Comparison of ENCODE assay signal across 19 mouse cellular contexts in genomic region chr13:36284097-36284496, GRCm38 (mm10).
DNase-seq lines count a peak whose midpoint lies in the region; ATAC-seq and TF ChIP-seq lines count a peak whose summit lies in the region.
"Had no signal": no experiment of that assay in that cellular context is flagged by ENCODE, and none has a peak within 500 bp of the region (broad histone marks: within the 10 kb centered on the region; RNA-seq: fewer than 3 reads in every experiment).

No protein-coding gene starts in this region.

- no peak overlapping the region; the same call in 1 of the 2 replicates for H3K9ac ChIP-seq in forebrain, embryonic 11.5 days (ENCODE audit: low read length)
- no peak overlapping the region for H3K9ac ChIP-seq in forebrain, embryonic 14.5 days (ENCODE audit: low read length)
- no peak overlapping the region for H3K9ac ChIP-seq in midbrain, embryonic 11.5 days (ENCODE audit: low read length)
- H3K9ac ChIP-seq: liver, postnatal 0 days had no signal

- no peak overlapping the region for H3K4me2 ChIP-seq in forebrain, embryonic 11.5 days (ENCODE audit: low read depth, low read length, severe bottlenecking)
- no peak overlapping the region for H3K4me2 ChIP-seq in forebrain, embryonic 14.5 days (ENCODE audit: low read length)
- no peak overlapping the region for H3K4me2 ChIP-seq in midbrain, embryonic 11.5 days
- H3K4me2 ChIP-seq: heart, embryonic 11.5 days had no signal

- DNase-seq in layer of hippocampus, adult 2 months (ENCODE audit: low spot score in 2 of 2): no peak
- DNase-seq in layer of hippocampus, adult 18-20 months (ENCODE audit: low spot score in 2 of 2): no peak
- DNase-seq in forebrain, embryonic 11.5 days (ENCODE audit: low spot score): peak; percentile 59
- DNase-seq in forebrain, embryonic 14.5 days (ENCODE audit: low spot score): peak; percentile 62
- DNase-seq in midbrain, embryonic 11.5 days (ENCODE audit: low spot score, missing footprints): no peak
- DNase-seq in cerebellum, adult 8-10 months: no peak
- no peak for DNase-seq in lung, postnatal 36 days
- DNase-seq in ovary, adult 18-20 months (ENCODE audit: low spot score): no peak
- DNase-seq: gastrocnemius, adult 2 months; heart, postnatal 10 days; kidney, adult 18-20 months; kidney, postnatal 10 days; liver, postnatal 0 days; lung, postnatal 14 days; right cerebral cortex, postnatal 14 days; spleen, adult 18-20 months; thymus, postnatal 36 days had no signal

- no peaks in the 10 kb centered on the region for H3K9me3 ChIP-seq in forebrain, embryonic 11.5 days (ENCODE audit: control insufficient read depth, low read length)
- no peaks in the 10 kb centered on the region for H3K9me3 ChIP-seq in forebrain, embryonic 14.5 days (replicated peaks; ENCODE audit: control insufficient read depth, low read length)
- no peaks in the 10 kb centered on the region for H3K9me3 ChIP-seq in midbrain, embryonic 11.5 days (ENCODE audit: control insufficient read depth, low read length)
- H3K9me3 ChIP-seq: limb, embryonic 10.5 days had no signal

- no peaks in the 10 kb centered on the region for H3K36me3 ChIP-seq in forebrain, embryonic 11.5 days (ENCODE audit: control insufficient read depth, insufficient read depth, low read length)
- H3K36me3 ChIP-seq in forebrain, embryonic 14.5 days (ENCODE audit: control insufficient read depth, insufficient read depth, low read length): no peaks in the 10 kb centered on the region
- no peaks in the 10 kb centered on the region for H3K36me3 ChIP-seq in midbrain, embryonic 11.5 days (ENCODE audit: control insufficient read depth, insufficient read depth, low read length)
- H3K36me3 ChIP-seq: limb, embryonic 10.5 days had no signal

- ATAC-seq in forebrain, embryonic 11.5 days (replicated peaks; ENCODE audit: low FRiP score): peak; percentile 42
- peak; percentile 38 for ATAC-seq in forebrain, embryonic 14.5 days
- no peak for ATAC-seq in midbrain, embryonic 11.5 days (ENCODE audit: low FRiP score)
- ATAC-seq: liver, postnatal 0 days had no signal

- no peaks in the 10 kb centered on the region for H3K27me3 ChIP-seq in forebrain, embryonic 11.5 days (ENCODE audit: control insufficient read depth, insufficient read depth, low read length)
- H3K27me3 ChIP-seq in forebrain, embryonic 14.5 days (replicated peaks; ENCODE audit: control insufficient read depth, insufficient read depth, low read length): no peaks in the 10 kb centered on the region
- peaks cover 66% of the 10 kb centered on the region for H3K27me3 ChIP-seq in midbrain, embryonic 11.5 days (ENCODE audit: control insufficient read depth, insufficient read depth, low read length)

- 30% methylated on average over 1 of the region's 1 CpGs for WGBS in forebrain, embryonic 11.5 days
- 13% methylated on average over 1 of the region's 1 CpGs for WGBS in forebrain, embryonic 14.5 days
- 28% methylated on average over 1 of the region's 1 CpGs for WGBS in midbrain, embryonic 11.5 days

- H3K27ac ChIP-seq in layer of hippocampus, adult 2 months: peak overlapping the region; percentile 87
- peak overlapping the region; percentile 74 for H3K27ac ChIP-seq in forebrain, embryonic 11.5 days (ENCODE audit: low read depth, low read length)
- peak overlapping the region; percentile 81 for H3K27ac ChIP-seq in forebrain, embryonic 14.5 days (ENCODE audit: low read depth, low read length)
- H3K27ac ChIP-seq in midbrain, embryonic 11.5 days (ENCODE audit: low read depth, low read length): peak overlapping the region; percentile 72
- H3K27ac ChIP-seq: gastrocnemius, adult 2 months; limb, embryonic 10.5 days had no signal

- no peak overlapping the region for H3K4me3 ChIP-seq in layer of hippocampus, adult 2 months
- no peak overlapping the region for H3K4me3 ChIP-seq in forebrain, embryonic 11.5 days (ENCODE audit: low read depth, low read length)
- H3K4me3 ChIP-seq in forebrain, embryonic 14.5 days (ENCODE audit: low read depth, low read length): no peak overlapping the region
- no peak overlapping the region for H3K4me3 ChIP-seq in midbrain, embryonic 11.5 days (ENCODE audit: low read depth, low read length)
- H3K4me3 ChIP-seq: gastrocnemius, adult 2 months; limb, embryonic 10.5 days had no signal

- no peak for TF ChIP-seq CTCF in layer of hippocampus, adult 2 months (conservative IDR thresholded peaks at IDR 0.05)

- peaks cover 9% of the 10 kb centered on the region; the same call in 1 of the 2 replicates for H3K4me1 ChIP-seq in forebrain, embryonic 11.5 days (replicated peaks; ENCODE audit: control insufficient read depth, insufficient read depth, low read length)
- peaks cover 18% of the 10 kb centered on the region for H3K4me1 ChIP-seq in forebrain, embryonic 14.5 days (ENCODE audit: control insufficient read depth, insufficient read depth, low read length)
- peaks cover 16% of the 10 kb centered on the region for H3K4me1 ChIP-seq in midbrain, embryonic 11.5 days (ENCODE audit: control insufficient read depth, insufficient read depth, low read length)

Comparison
In these comparisons a context has a peak if more than half of its experiments do, and no peak if none do; other contexts are left out.
1. DNase-seq: peak in forebrain, embryonic 11.5 days (single experiment) and forebrain, embryonic 14.5 days (single experiment); none in layer of hippocampus, adult 2 months (0 of 2), layer of hippocampus, adult 18-20 months (0 of 2), midbrain, embryonic 11.5 days (single experiment), cerebellum, adult 8-10 months (single experiment), lung, postnatal 36 days (single experiment) and ovary, adult 18-20 months (single experiment).
2. Peak in every context shown above with its lines, with median percentiles within 50 percentile points of each other: H3K27ac ChIP-seq.